Mouse (Mus musculus): ENCODE measurements around the gene Macrod2. TPM values are rescaled to one million over a fixed set of nuclear protein-coding genes. Genes with fewer than 3 reads are reported as not detected.

The Macrod2 gene
- polyA plus RNA-seq, 2 experiments: 2.1 to 7.7 TPM

- ATAC-seq (ENCODE audit: insufficient read depth): no peak
- Histone ChIP-seq H3K9ac (replicated peaks) (no peak overlapping the region), H3K4me3 (ENCODE audit: insufficient read depth in 1 of 2, low read depth in 2 of 2, low read length in 2 of 2) (no peak overlapping the region), H3K4me1 (replicated peaks; ENCODE audit: control insufficient read depth in 2 of 2, insufficient read depth in 2 of 2, low read length in 1 of 2) (no peaks in the 10 kb centered on the region), H3K27ac (no peak overlapping the region), H3K4me2 (ENCODE audit: low read depth) (no peak overlapping the region), H3K27me3 (ENCODE audit: control insufficient read depth, insufficient read depth, low read length) (no peaks in the 10 kb centered on the region), H3K36me3 (replicated peaks; ENCODE audit: control insufficient read depth, insufficient read depth, low read depth) (no peaks in the 10 kb centered on the region), H3K9me3 (ENCODE audit: control insufficient read depth, low read length) (no peaks in the 10 kb centered on the region)
- WGBS (ENCODE audit: insufficient replicate concordance): 48% methylated on average over 8 of the region's 8 CpGs
- no peak for DNase-seq (ENCODE audit: low read depth in 3 of 3, low spot score in 3 of 3)
- TF ChIP-seq CTCF (IDR thresholded peaks at IDR 0.05; ENCODE audit: low read depth) (no peak), EP300 (IDR thresholded peaks at IDR 0.05; ENCODE audit: low read depth) (no peak)
These were observed 1430.7 kb downstream of the Macrod2 start for GRCm38 (mm10) chr2:141825606-141826495.

GRCm38 (mm10) chr2:141830496-141830895, 1435.4 kb downstream of the Macrod2 start:
- H3K9ac ChIP-seq (replicated peaks): no peak overlapping the region
- H3K4me1 ChIP-seq (replicated peaks; ENCODE audit: control insufficient read depth in 2 of 2, insufficient read depth in 2 of 2, low read length in 1 of 2): no peaks in the 10 kb centered on the region
- ATAC-seq (ENCODE audit: insufficient read depth) (no peak), DNase-seq (ENCODE audit: low read depth in 3 of 3, low spot score in 3 of 3) (no peak)
- TF ChIP-seq CTCF (IDR thresholded peaks at IDR 0.05; ENCODE audit: low read depth) (no peak), EP300 (IDR thresholded peaks at IDR 0.05; ENCODE audit: low read depth) (no peak)
- WGBS (ENCODE audit: insufficient replicate concordance): 46% methylated on average over 2 of the region's 2 CpGs
- no peak overlapping the region for H3K27ac ChIP-seq
- no peak overlapping the region for H3K4me3 ChIP-seq (ENCODE audit: insufficient read depth in 1 of 2, low read depth in 2 of 2, low read length in 2 of 2)
- no peaks in the 10 kb centered on the region for H3K27me3 ChIP-seq (ENCODE audit: control insufficient read depth, insufficient read depth, low read length)
- no peaks in the 10 kb centered on the region for H3K36me3 ChIP-seq (replicated peaks; ENCODE audit: control insufficient read depth, insufficient read depth, low read depth)
- H3K9me3 ChIP-seq (ENCODE audit: control insufficient read depth, low read length): no peaks in the 10 kb centered on the region
- H3K4me2 ChIP-seq (ENCODE audit: low read depth): no peak overlapping the region

- H3K27ac ChIP-seq: no peak overlapping the region
- TF ChIP-seq CTCF (IDR thresholded peaks at IDR 0.05; ENCODE audit: low read depth): no peak
- no peak for TF ChIP-seq EP300 (IDR thresholded peaks at IDR 0.05; ENCODE audit: low read depth)
- H3K27me3 ChIP-seq (ENCODE audit: control insufficient read depth, insufficient read depth, low read length): no peaks in the 10 kb centered on the region
- WGBS (ENCODE audit: insufficient replicate concordance): 66% methylated on average over 5 of the region's 5 CpGs
- H3K4me2 ChIP-seq (ENCODE audit: low read depth): no peak overlapping the region
- ATAC-seq (ENCODE audit: insufficient read depth) (no peak), DNase-seq (ENCODE audit: low read depth in 3 of 3, low spot score in 3 of 3) (no peak)
- no peaks in the 10 kb centered on the region for H3K36me3 ChIP-seq (replicated peaks; ENCODE audit: control insufficient read depth, insufficient read depth, low read depth)
- H3K4me1 ChIP-seq (replicated peaks; ENCODE audit: control insufficient read depth in 2 of 2, insufficient read depth in 2 of 2, low read length in 1 of 2): no peaks in the 10 kb centered on the region
- no peak overlapping the region for H3K9ac ChIP-seq (replicated peaks)
- no peak overlapping the region for H3K4me3 ChIP-seq (ENCODE audit: insufficient read depth in 1 of 2, low read depth in 2 of 2, low read length in 2 of 2)
- H3K9me3 ChIP-seq (ENCODE audit: control insufficient read depth, low read length): no peaks in the 10 kb centered on the region
These were observed 1436.4 kb downstream of the Macrod2 start for GRCm38 (mm10) chr2:141831515-141831914.

DNA sequence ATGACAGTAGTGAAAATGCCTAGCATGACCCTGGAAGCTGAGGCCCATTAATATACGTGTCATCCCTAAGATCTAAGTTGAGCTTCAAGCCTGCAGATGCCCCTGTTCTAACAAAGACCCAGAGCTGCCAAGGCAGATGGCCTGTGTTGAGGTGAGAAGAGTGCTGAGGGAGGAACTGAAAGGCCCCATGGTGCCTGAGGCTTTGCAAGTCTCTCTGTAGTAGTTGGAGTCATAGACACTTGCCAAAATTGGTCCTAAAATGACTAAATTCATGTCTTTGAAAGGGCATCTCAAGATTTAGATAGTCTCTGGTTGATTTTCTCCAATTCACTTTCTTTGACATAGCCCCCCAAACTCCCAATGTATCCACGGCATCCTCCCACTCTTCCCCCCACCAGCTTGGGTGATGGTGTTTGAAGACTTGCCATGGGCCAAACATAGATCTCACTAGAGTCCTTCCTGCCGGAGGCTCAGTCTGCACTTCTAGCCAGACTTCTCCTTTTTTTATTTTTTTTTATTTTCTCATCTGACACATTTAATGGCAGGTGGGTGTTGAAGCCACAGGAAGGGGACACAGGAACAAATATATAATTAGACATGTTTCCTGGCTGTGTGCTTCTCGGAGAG, 1439.2 kb downstream of the Macrod2 start:
- no peak for TF ChIP-seq EP300 (IDR thresholded peaks at IDR 0.05; ENCODE audit: low read depth)
- TF ChIP-seq CTCF (IDR thresholded peaks at IDR 0.05; ENCODE audit: low read depth): no peak
- ATAC-seq (ENCODE audit: insufficient read depth) (no peak), DNase-seq (ENCODE audit: low read depth in 3 of 3, low spot score in 3 of 3) (no peak)
- H3K4me1 ChIP-seq (replicated peaks; ENCODE audit: control insufficient read depth in 2 of 2, insufficient read depth in 2 of 2, low read length in 1 of 2): no peaks in the 10 kb centered on the region
- no peaks in the 10 kb centered on the region for H3K9me3 ChIP-seq (ENCODE audit: control insufficient read depth, low read length)
- H3K4me3 ChIP-seq (ENCODE audit: insufficient read depth in 1 of 2, low read depth in 2 of 2, low read length in 2 of 2): no peak overlapping the region
- no peak overlapping the region for H3K9ac ChIP-seq (replicated peaks)
- H3K27me3 ChIP-seq (ENCODE audit: control insufficient read depth, insufficient read depth, low read length): no peaks in the 10 kb centered on the region
- 38% methylated on average over 4 of the region's 4 CpGs for WGBS (ENCODE audit: insufficient replicate concordance)
- H3K4me2 ChIP-seq (ENCODE audit: low read depth): no peak overlapping the region
- H3K27ac ChIP-seq: no peak overlapping the region
- H3K36me3 ChIP-seq (replicated peaks; ENCODE audit: control insufficient read depth, insufficient read depth, low read depth): no peaks in the 10 kb centered on the region

DNA sequence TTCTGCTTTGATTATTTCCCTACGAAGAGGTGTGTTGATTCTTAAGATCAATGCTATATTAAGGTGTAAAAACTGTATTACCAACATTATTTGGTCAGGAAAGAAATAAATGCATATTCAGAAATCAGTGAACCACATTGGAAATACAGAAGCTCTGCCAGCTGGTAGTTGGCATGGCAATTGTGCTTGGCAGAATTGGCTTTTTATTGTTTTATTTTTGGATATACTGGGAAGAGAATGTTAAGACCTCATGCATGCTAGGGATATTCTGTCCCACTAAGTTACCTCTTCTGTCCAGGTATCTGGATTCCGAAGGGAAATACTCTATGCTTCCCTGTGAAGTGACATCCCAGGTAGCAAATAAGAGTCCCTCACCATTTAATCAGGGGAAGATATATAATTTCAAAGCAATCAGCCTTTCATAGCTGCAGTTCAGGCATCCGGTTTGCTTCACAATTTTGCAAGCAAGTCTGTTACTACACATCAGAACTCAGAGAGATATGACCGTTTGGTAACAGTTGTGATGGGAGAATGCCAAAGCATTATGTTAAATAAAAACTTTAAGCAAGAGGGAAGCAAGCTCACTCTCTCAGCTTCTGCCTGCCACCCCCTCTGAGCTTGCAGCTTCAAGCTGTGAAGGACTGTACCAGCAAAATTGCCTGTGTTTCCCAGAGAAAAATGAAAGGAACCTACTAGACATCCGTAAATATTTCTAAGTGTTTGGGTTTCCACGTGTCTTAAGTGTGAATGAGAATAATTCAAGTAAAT, 1449.5 kb downstream of the Macrod2 start:
- H3K36me3 ChIP-seq (replicated peaks; ENCODE audit: control insufficient read depth, insufficient read depth, low read depth): no peaks in the 10 kb centered on the region
- no peaks in the 10 kb centered on the region for H3K4me1 ChIP-seq (replicated peaks; ENCODE audit: control insufficient read depth in 2 of 2, insufficient read depth in 2 of 2, low read length in 1 of 2)
- H3K9me3 ChIP-seq (ENCODE audit: control insufficient read depth, low read length): no peaks in the 10 kb centered on the region
- H3K27me3 ChIP-seq (ENCODE audit: control insufficient read depth, insufficient read depth, low read length): no peaks in the 10 kb centered on the region
- DNase-seq (ENCODE audit: low read depth in 3 of 3, low spot score in 3 of 3): no peak
- H3K27ac ChIP-seq: no peak overlapping the region
- no peak overlapping the region for H3K4me2 ChIP-seq (ENCODE audit: low read depth)
- TF ChIP-seq EP300 (IDR thresholded peaks at IDR 0.05; ENCODE audit: low read depth): no peak
- TF ChIP-seq CTCF (IDR thresholded peaks at IDR 0.05; ENCODE audit: low read depth): no peak
- WGBS (ENCODE audit: insufficient replicate concordance): 61% methylated on average over 6 of the region's 6 CpGs
- no peak overlapping the region for H3K4me3 ChIP-seq (ENCODE audit: insufficient read depth in 1 of 2, low read depth in 2 of 2, low read length in 2 of 2)
- no peak overlapping the region for H3K9ac ChIP-seq (replicated peaks)
- ATAC-seq (ENCODE audit: insufficient read depth): no peak
